Comparison of ENCODE assay signal across 8 mouse cellular contexts in the genomic region with DNA sequence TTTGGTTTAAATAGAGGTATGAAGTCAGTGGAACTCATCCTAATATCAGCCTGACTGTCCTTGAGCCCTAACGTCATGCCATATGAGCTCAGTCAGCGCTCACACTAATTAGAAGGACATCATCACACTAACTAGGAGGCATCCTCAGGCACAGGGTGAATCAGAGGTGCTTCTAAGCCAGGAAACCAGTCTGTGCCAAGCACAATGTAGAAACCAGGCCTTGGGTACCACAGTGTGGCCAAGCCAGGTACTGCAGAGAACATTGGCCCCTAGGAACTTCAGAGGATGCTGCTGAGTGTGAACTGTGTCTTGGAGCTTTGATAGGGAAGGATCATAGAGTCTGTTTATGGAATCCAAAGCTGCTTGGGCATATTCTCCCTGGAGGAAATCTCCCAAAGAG. TPM values are rescaled to one million over a fixed set of nuclear protein-coding genes. Genes with fewer than 3 reads are reported as not detected.
DNase-seq lines count a peak whose midpoint lies in the region; ATAC-seq and TF ChIP-seq lines count a peak whose summit lies in the region.

No protein-coding gene starts in this region.

- no peak for TF ChIP-seq POLR2A in heart, adult 2 months (IDR thresholded peaks at IDR 0.05; ENCODE audit: insufficient read depth, low read depth, low read length)
- no peak for TF ChIP-seq POLR2A in kidney, adult 2 months (IDR thresholded peaks at IDR 0.05; ENCODE audit: low read depth, low read length)
- no peak for TF ChIP-seq POLR2A in spleen, adult 2 months (IDR thresholded peaks at IDR 0.05; ENCODE audit: low read depth, low read length)

- H3K27ac ChIP-seq in embryonic facial prominence, embryonic 11.5 days (replicated peaks; ENCODE audit: low read depth, low read length): no peak overlapping the region
- H3K27ac ChIP-seq in heart, adult 2 months: no peak overlapping the region
- H3K27ac ChIP-seq in kidney, adult 2 months (ENCODE audit: insufficient read depth, low read depth, low read length): no peak overlapping the region
- no peak overlapping the region for H3K27ac ChIP-seq in limb, embryonic 10.5 days
- no peak overlapping the region for H3K27ac ChIP-seq in midbrain, embryonic 15.5 days
- H3K27ac ChIP-seq in spleen, adult 2 months (ENCODE audit: insufficient read depth, low read length): no peak overlapping the region

- H3K4me1 ChIP-seq in embryonic facial prominence, embryonic 11.5 days (ENCODE audit: control insufficient read depth, insufficient read depth, low read length): no peaks in the 10 kb centered on the region
- no peaks in the 10 kb centered on the region; the same call in 1 of the 2 replicates for H3K4me1 ChIP-seq in heart, adult 2 months (ENCODE audit: control insufficient read depth, insufficient read depth, low read length)
- no peaks in the 10 kb centered on the region for H3K4me1 ChIP-seq in kidney, adult 2 months (ENCODE audit: control insufficient read depth, insufficient read depth, low read length)
- no peaks in the 10 kb centered on the region for H3K4me1 ChIP-seq in limb, embryonic 10.5 days
- H3K4me1 ChIP-seq in midbrain, embryonic 15.5 days: no peaks in the 10 kb centered on the region
- no peaks in the 10 kb centered on the region for H3K4me1 ChIP-seq in spleen, adult 2 months (ENCODE audit: control insufficient read depth, insufficient read depth, insufficient read length)

- no peak overlapping the region for H3K9ac ChIP-seq in embryonic facial prominence, embryonic 11.5 days (replicated peaks; ENCODE audit: low read length)
- no peak overlapping the region for H3K9ac ChIP-seq in heart, adult 2 months (ENCODE audit: low read depth, low read length)
- no peak overlapping the region for H3K9ac ChIP-seq in midbrain, embryonic 15.5 days

- no peaks in the 10 kb centered on the region for H3K36me3 ChIP-seq in embryonic facial prominence, embryonic 11.5 days (replicated peaks; ENCODE audit: control insufficient read depth, insufficient read depth, low read depth, low read length)
- H3K36me3 ChIP-seq in heart, adult 2 months (ENCODE audit: control insufficient read depth, insufficient read depth, low read length): no peaks in the 10 kb centered on the region; the same call in 1 of the 2 replicates
- H3K36me3 ChIP-seq in kidney, adult 2 months (ENCODE audit: control insufficient read depth, insufficient read depth, low read length): peaks cover 9% of the 10 kb centered on the region
- no peaks in the 10 kb centered on the region for H3K36me3 ChIP-seq in limb, embryonic 10.5 days
- H3K36me3 ChIP-seq in midbrain, embryonic 15.5 days (replicated peaks): no peaks in the 10 kb centered on the region
- H3K36me3 ChIP-seq in spleen, adult 2 months (ENCODE audit: control insufficient read depth, insufficient read depth, low read length): no peaks in the 10 kb centered on the region

- TF ChIP-seq CTCF in heart, adult 2 months (IDR thresholded peaks at IDR 0.05): peak; percentile 93
- TF ChIP-seq CTCF in kidney, adult 2 months (conservative IDR thresholded peaks at IDR 0.05; ENCODE audit: insufficient read depth, insufficient read length, low read depth, low read length): peak; percentile 95
- peak; percentile 89; the same call in 1 of the 2 replicates for TF ChIP-seq CTCF in spleen, adult 2 months (IDR thresholded peaks at IDR 0.05; ENCODE audit: extremely low read depth, insufficient read depth, insufficient read length, insufficient replicate concordance)

- TF ChIP-seq EP300 in heart, adult 2 months (IDR thresholded peaks at IDR 0.05; ENCODE audit: insufficient read depth, low read depth, low read length): peak; percentile 85

- WGBS in embryonic facial prominence, embryonic 11.5 days: 29% methylated on average over 2 of the region's 2 CpGs
- WGBS in heart, adult 2 months: 42% methylated on average over 2 of the region's 2 CpGs
- WGBS in kidney, adult 2 months: 41% methylated on average over 2 of the region's 2 CpGs
- 49% methylated on average over 2 of the region's 2 CpGs for WGBS in limb, embryonic 10.5 days
- 32% methylated on average over 2 of the region's 2 CpGs for WGBS in midbrain, embryonic 15.5 days
- WGBS in spleen, adult 2 months: 38% methylated on average over 2 of the region's 2 CpGs

- intact Hi-C loops in heart, adult 2 months (cut with DNase I): loop anchor here (1.0 kb wide), 1 partner anchor 133 kb away; no protein-coding TSS in a partner anchor

- H3K9me3 ChIP-seq in embryonic facial prominence, embryonic 11.5 days (replicated peaks; ENCODE audit: control insufficient read depth, low read length): no peaks in the 10 kb centered on the region
- H3K9me3 ChIP-seq in limb, embryonic 10.5 days (replicated peaks): no peaks in the 10 kb centered on the region
- H3K9me3 ChIP-seq in midbrain, embryonic 15.5 days: no peaks in the 10 kb centered on the region

- no peaks in the 10 kb centered on the region for H3K27me3 ChIP-seq in embryonic facial prominence, embryonic 11.5 days (ENCODE audit: control insufficient read depth, insufficient read depth, low read length)
- H3K27me3 ChIP-seq in heart, adult 2 months (ENCODE audit: control insufficient read depth, insufficient read depth, low read length): no peaks in the 10 kb centered on the region
- H3K27me3 ChIP-seq in kidney, adult 2 months (replicated peaks; ENCODE audit: control insufficient read depth, insufficient read depth, low read length): no peaks in the 10 kb centered on the region
- H3K27me3 ChIP-seq in limb, embryonic 10.5 days (ENCODE audit: low read depth, poor library complexity, severe bottlenecking): no peaks in the 10 kb centered on the region
- H3K27me3 ChIP-seq in midbrain, embryonic 15.5 days (replicated peaks): no peaks in the 10 kb centered on the region
- H3K27me3 ChIP-seq in spleen, adult 2 months (ENCODE audit: control insufficient read depth, insufficient read depth, low read length): no peaks in the 10 kb centered on the region

- no peak overlapping the region for H3K4me2 ChIP-seq in embryonic facial prominence, embryonic 11.5 days (ENCODE audit: low read depth, low read length)
- H3K4me2 ChIP-seq in midbrain, embryonic 15.5 days: no peak overlapping the region

- no peak overlapping the region for H3K4me3 ChIP-seq in embryonic facial prominence, embryonic 11.5 days (ENCODE audit: low read depth, low read length)
- H3K4me3 ChIP-seq in heart, adult 2 months: no peak overlapping the region
- H3K4me3 ChIP-seq in kidney, adult 2 months (ENCODE audit: insufficient read depth, low read depth, low read length): no peak overlapping the region
- H3K4me3 ChIP-seq in limb, embryonic 10.5 days: no peak overlapping the region
- H3K4me3 ChIP-seq in midbrain, embryonic 15.5 days: no peak overlapping the region
- H3K4me3 ChIP-seq in spleen, adult 2 months (ENCODE audit: extremely low read depth, insufficient read depth, insufficient read length): no peak overlapping the region

- DNase-seq in 3T3-L1 (ENCODE audit: low read depth, low spot score): peak; percentile 87
- peak; percentile 86 for DNase-seq in adrenal gland, postnatal 14 days
- peak; percentile 80 for DNase-seq in embryonic facial prominence, embryonic 11.5 days (ENCODE audit: low spot score)
- DNase-seq in heart, adult 2 months: peak; percentile 67 to 83
- DNase-seq in kidney, adult 2 months: peak; percentile 74
- DNase-seq in limb, embryonic 10.5 days (ENCODE audit: low spot score): peak; percentile 60
- DNase-seq in spleen, adult 2 months (ENCODE audit: low read depth in 1 of 2, low spot score in 2 of 2): peak; percentile 49 to 61

- ATAC-seq in embryonic facial prominence, embryonic 11.5 days (replicated peaks; ENCODE audit: insufficient number of reproducible peaks, low FRiP score, low TSS enrichment, low read depth): peak; percentile 80; the same call in 1 of the 2 replicates
- ATAC-seq in midbrain, embryonic 15.5 days (replicated peaks): peak; percentile 92

- H3K79me2 ChIP-seq in heart, adult 2 months (replicated peaks; ENCODE audit: control insufficient read depth, insufficient read depth, low read length): no peaks in the 10 kb centered on the region

RNA-seq across cellular contexts. Expression of a gene that starts 32.3 kb away (rescaled TPM):
- total RNA-seq in adrenal gland, postnatal 14 days (2021): 3.9 and 4.4 TPM in 2 replicates
- polyA plus RNA-seq in embryonic facial prominence, embryonic 11.5 days (2014; fragmentation: Nextera tagmentation; extraction: Ambion mirVana): 0.79 and 0.85 TPM in 2 replicates
- 1 to 10 TPM; 1.3 TPM for total RNA-seq in heart, adult 2 months (2021)
- polyA plus RNA-seq in heart, adult 2 months (2012; rRNA removed): 0.21 and 0.29 TPM in 2 replicates
- 0.30 and 0.58 TPM in 2 replicates for polyA plus RNA-seq in kidney, adult 2 months (2012; rRNA removed)
- polyA plus RNA-seq in limb, embryonic 10.5 days (2016; fragmentation: Nextera tagmentation; extraction: Ambion mirVana): 0.71 and 1.3 TPM in 2 replicates
- polyA plus RNA-seq in midbrain, embryonic 15.5 days (2015; fragmentation: Nextera tagmentation; extraction: Ambion mirVana): 1.5 and 1.7 TPM in 2 replicates
- polyA plus RNA-seq in spleen, adult 2 months (2012; rRNA removed): 0.73 and 0.96 TPM in 2 replicates
